Comparison of ENCODE assay signal across 8 mouse cellular contexts in the genomic region with DNA sequence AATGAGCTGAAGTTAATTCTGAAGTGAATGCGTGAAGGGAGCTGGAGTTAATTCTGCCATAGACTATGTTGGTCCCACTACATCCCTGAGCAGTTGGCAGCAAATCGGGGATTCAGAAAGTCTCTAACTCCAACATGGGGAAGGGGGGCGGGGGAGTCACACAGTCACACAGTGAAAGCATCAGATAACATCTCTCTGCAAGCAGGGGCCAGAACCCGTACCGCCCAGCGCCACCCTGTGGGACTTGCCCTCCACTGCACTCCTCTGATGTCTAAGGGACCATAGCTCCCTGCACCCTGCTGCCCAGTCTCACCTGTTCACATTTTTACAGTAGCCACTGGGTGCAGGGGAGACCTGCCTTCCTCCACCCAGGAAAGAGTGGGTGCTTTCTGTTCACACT.
DNase-seq lines count a peak whose midpoint lies in the region; ATAC-seq and TF ChIP-seq lines count a peak whose summit lies in the region.
"Had no signal": no experiment of that assay in that cellular context is flagged by ENCODE, and none has a peak within 500 bp of the region (broad histone marks: within the 10 kb centered on the region; RNA-seq: fewer than 3 reads in every experiment).

No protein-coding gene starts in this region.

- no peak overlapping the region for H3K4me3 ChIP-seq in intestine, postnatal 0 days (ENCODE audit: low read depth, low read length)
- H3K4me3 ChIP-seq in intestine, embryonic 15.5 days (replicated peaks): no peak overlapping the region
- H3K4me3 ChIP-seq in embryonic facial prominence, embryonic 12.5 days: no peak overlapping the region
- H3K4me3 ChIP-seq: stomach, embryonic 15.5 days had no signal

- TF ChIP-seq CTCF in intestine, postnatal 0 days (IDR thresholded peaks at IDR 0.05; ENCODE audit: low read depth): peak; percentile 58

- DNase-seq in thymus, postnatal 14 days: peak; percentile 4
- DNase-seq in thymus, postnatal 10 days (ENCODE audit: low spot score in 2 of 2): no peak
- DNase-seq in retina, postnatal 1 day: peak; percentile 55
- DNase-seq in adrenal gland, adult (ENCODE audit: inconsistent age in 2 of 2, low spot score in 1 of 2): no peak

- H3K9ac ChIP-seq in intestine, postnatal 0 days (ENCODE audit: low read depth, low read length): no peak overlapping the region
- H3K9ac ChIP-seq in intestine, embryonic 15.5 days: no peak overlapping the region
- no peak overlapping the region for H3K9ac ChIP-seq in embryonic facial prominence, embryonic 12.5 days
- H3K9ac ChIP-seq: stomach, embryonic 15.5 days had no signal

- H3K9me3 ChIP-seq in intestine, postnatal 0 days (ENCODE audit: control insufficient read depth): no peaks in the 10 kb centered on the region
- H3K9me3 ChIP-seq in intestine, embryonic 15.5 days: no peaks in the 10 kb centered on the region
- H3K9me3 ChIP-seq in embryonic facial prominence, embryonic 12.5 days: no peaks in the 10 kb centered on the region
- H3K9me3 ChIP-seq: stomach, embryonic 15.5 days had no signal

- H3K4me1 ChIP-seq in intestine, postnatal 0 days (replicated peaks; ENCODE audit: control insufficient read depth, insufficient read depth, low read length): no peaks in the 10 kb centered on the region
- H3K4me1 ChIP-seq in intestine, embryonic 15.5 days (replicated peaks): peaks cover 18% of the 10 kb centered on the region
- H3K4me1 ChIP-seq in embryonic facial prominence, embryonic 12.5 days: peaks cover 60% of the 10 kb centered on the region

- no peaks in the 10 kb centered on the region for H3K27me3 ChIP-seq in intestine, postnatal 0 days (replicated peaks; ENCODE audit: control insufficient read depth, insufficient read depth, low read length)
- H3K27me3 ChIP-seq in intestine, embryonic 15.5 days (replicated peaks): no peaks in the 10 kb centered on the region
- no peaks in the 10 kb centered on the region for H3K27me3 ChIP-seq in embryonic facial prominence, embryonic 12.5 days
- H3K27me3 ChIP-seq: stomach, embryonic 15.5 days had no signal

- ATAC-seq in intestine, postnatal 0 days: no peak
- ATAC-seq in intestine, embryonic 15.5 days: no peak
- no peak for ATAC-seq in embryonic facial prominence, embryonic 12.5 days (ENCODE audit: insufficient number of reproducible peaks, insufficient read depth, low FRiP score, low TSS enrichment)

- H3K36me3 ChIP-seq in intestine, postnatal 0 days (ENCODE audit: control insufficient read depth, insufficient read depth): no peaks in the 10 kb centered on the region
- H3K36me3 ChIP-seq in intestine, embryonic 15.5 days: no peaks in the 10 kb centered on the region
- H3K36me3 ChIP-seq in embryonic facial prominence, embryonic 12.5 days: no peaks in the 10 kb centered on the region
- H3K36me3 ChIP-seq: stomach, embryonic 15.5 days had no signal

- no peak overlapping the region for H3K4me2 ChIP-seq in intestine, postnatal 0 days (replicated peaks; ENCODE audit: low read depth)
- no peak overlapping the region for H3K4me2 ChIP-seq in intestine, embryonic 15.5 days (replicated peaks)
- H3K4me2 ChIP-seq in embryonic facial prominence, embryonic 12.5 days (replicated peaks): no peak overlapping the region
- H3K4me2 ChIP-seq: stomach, embryonic 15.5 days had no signal

- WGBS in intestine, postnatal 0 days: 36% methylated on average over 6 of the region's 6 CpGs
- 27% methylated on average over 6 of the region's 6 CpGs for WGBS in intestine, embryonic 15.5 days
- WGBS in embryonic facial prominence, embryonic 12.5 days: 14% methylated on average over 6 of the region's 6 CpGs

- H3K27ac ChIP-seq in intestine, postnatal 0 days (ENCODE audit: low read depth, low read length): no peak overlapping the region
- no peak overlapping the region for H3K27ac ChIP-seq in intestine, embryonic 15.5 days
- 0 out of 2 replicates have a peak overlapping the region, but pooled peaks have one; percentile 7 for H3K27ac ChIP-seq in embryonic facial prominence, embryonic 12.5 days
- H3K27ac ChIP-seq: stomach, embryonic 15.5 days had no signal

Comparison
In these comparisons a context has a peak if more than half of its experiments do, and no peak if none do; other contexts are left out.
1. DNase-seq: peak in thymus, postnatal 14 days (single experiment) and retina, postnatal 1 day (single experiment); none in thymus, postnatal 10 days (0 of 2) and adrenal gland, adult (0 of 2).